Mouse (Mus musculus): Measurements from ENCODE around the gene Zmynd15.

GRCm38 (mm10) chr11:70511242-70511641, 52.0 kb downstream of the Zmynd15 start:
- TF ChIP-seq CTCF (IDR thresholded peaks at IDR 0.05; ENCODE audit: insufficient read depth, low read length): no peak
- TF ChIP-seq POLR2A (IDR thresholded peaks at IDR 0.05; ENCODE audit: borderline replicate concordance, extremely low read depth, low read depth, low read length): no peak

Measured in lung, adult 2 months (tissue).